Mouse (Mus musculus): ENCODE data around the gene Spata3. TPM values are rescaled to one million over a fixed set of nuclear protein-coding genes. Genes with fewer than 3 reads are reported as not detected.
A peak's percentile ranks its signal among the peaks of the same experiment; 100 is the strongest.
"Not testable (repeated sequence)": the region's sequence is repeated elsewhere in the genome, so short reads cannot be mapped to it uniquely, and the experiment has no call there.

Spata3 gene
- polyA plus RNA-seq, 1 experiment from 2014 or later: 1.0 TPM

DNA sequence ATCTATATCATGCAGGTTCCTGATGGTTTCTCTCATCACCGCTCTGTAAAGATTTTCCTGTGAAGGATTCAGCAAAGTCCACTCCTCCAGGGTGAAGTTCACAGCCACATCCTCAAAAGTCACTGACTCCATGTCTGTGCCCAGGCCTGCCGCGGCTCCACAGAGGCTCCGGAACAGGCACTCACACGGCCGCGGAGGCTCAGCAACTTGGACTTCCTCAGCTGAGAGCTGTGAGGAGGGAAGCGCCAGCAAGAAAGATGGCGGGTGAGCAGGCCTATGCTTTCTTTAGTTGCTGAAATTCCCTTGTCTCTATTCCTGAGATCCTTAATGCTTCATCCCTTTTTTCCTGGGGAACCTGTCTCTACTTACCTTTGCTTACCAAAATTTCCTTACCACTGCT is 858 bp upstream of the Spata3 start:
- not testable (repeated sequence) for H3K4me3 ChIP-seq (replicated peaks; ENCODE audit: low read length); H3K27me3 ChIP-seq (replicated peaks; ENCODE audit: control insufficient read depth, insufficient read depth, low read length); H3K4me1 ChIP-seq (replicated peaks; ENCODE audit: control insufficient read depth, insufficient read depth, low read length); H3K4me2 ChIP-seq (ENCODE audit: low read length); H3K9ac ChIP-seq (replicated peaks; ENCODE audit: low read depth, low read length); H3K27ac ChIP-seq (ENCODE audit: low read length); H3K36me3 ChIP-seq (ENCODE audit: control insufficient read depth, insufficient read depth); H3K9me3 ChIP-seq (ENCODE audit: control insufficient read depth, low read length)
- WGBS: 95% methylated on average over 9 of the region's 9 CpGs
- ATAC-seq: peak; percentile 45; the same call in 1 of the 2 replicates

DNA sequence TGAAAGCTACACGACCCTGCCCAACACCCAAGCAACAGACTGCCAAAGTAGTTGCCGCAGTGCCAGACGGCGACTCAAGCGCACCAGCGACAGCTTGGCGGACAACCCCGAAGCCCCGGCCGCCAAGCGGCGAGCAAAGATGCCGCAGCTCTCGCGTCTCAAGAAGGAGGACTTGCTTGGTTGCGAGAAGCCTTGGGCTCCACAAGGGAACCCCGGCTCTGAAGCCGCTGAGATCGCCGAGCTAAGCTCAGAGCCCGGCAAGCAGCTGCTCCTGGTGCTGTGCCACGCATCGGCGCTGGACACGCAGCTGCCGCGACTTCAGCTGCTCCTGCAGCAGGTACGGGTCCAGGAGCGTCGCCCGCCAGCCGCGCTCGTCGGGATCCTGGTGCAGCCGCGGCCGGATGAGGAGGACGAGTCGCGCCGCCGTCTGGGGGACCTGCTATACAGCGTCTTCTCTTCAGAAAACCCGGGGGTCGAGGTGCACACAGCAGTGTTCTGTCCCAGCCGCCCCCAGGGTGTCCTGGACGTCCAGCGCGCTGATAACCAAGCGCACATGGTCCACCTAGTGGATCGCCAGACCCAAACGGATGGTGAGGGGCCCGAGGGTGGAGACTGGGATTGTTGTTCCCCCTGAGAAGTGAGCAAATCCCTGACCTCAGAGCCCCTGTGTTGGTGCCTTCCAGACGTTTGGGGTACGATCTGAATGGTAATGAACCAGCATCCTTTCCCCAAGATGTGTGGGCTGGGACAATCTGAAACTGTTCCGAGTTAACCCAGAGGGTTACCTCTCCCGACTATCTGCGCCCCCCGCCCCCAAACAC is 1.8 kb downstream of the Spata3 start:
- peak; percentile 88 for ATAC-seq

DNA sequence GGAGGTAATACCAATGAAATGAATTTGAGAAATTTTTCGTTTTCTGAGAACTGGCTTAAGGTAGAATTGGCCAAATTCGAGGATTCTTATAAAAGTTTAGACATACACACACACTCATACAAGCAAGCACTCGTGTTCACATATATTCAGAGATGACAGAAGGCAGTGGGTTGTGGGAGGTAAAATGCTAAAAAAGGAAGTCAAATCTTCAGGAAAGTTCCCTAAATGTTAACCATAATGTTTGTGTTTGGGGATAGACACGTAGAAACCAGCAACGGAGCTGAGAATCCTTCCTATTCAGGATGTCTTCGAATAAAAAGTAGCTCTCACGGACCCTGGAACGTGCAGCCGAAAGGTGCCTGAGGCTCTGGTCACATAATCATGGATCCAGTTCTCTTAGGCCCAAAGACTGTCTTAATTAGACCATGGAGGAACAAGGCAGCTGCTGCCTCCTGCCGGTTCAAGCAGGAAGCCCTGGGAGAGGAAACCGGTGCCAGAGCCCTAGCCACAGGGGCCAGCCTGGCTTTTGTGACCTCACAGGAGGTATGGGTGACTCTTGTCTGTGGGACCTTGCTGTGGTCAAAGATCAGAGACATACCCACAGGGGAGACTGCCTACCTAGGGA is 4.9 kb downstream of the Spata3 start:
- no peak overlapping the region for H3K4me3 ChIP-seq (replicated peaks; ENCODE audit: low read length)
- no peak overlapping the region for H3K9ac ChIP-seq (replicated peaks; ENCODE audit: low read depth, low read length)
- no peak for ATAC-seq
- no peaks in the 10 kb centered on the region; the same call in 1 of the 2 replicates for H3K27me3 ChIP-seq (replicated peaks; ENCODE audit: control insufficient read depth, insufficient read depth, low read length)
- no peak overlapping the region for H3K4me2 ChIP-seq (ENCODE audit: low read length)
- no peaks in the 10 kb centered on the region for H3K36me3 ChIP-seq (ENCODE audit: control insufficient read depth, insufficient read depth)
- H3K27ac ChIP-seq (ENCODE audit: low read length): no peak overlapping the region
- WGBS: 67% methylated on average over 11 of the region's 11 CpGs
- peaks cover 7% of the 10 kb centered on the region; the same call in 1 of the 2 replicates for H3K4me1 ChIP-seq (replicated peaks; ENCODE audit: control insufficient read depth, insufficient read depth, low read length)
- H3K9me3 ChIP-seq (ENCODE audit: control insufficient read depth, low read length): no peaks in the 10 kb centered on the region

More for the DNA sequence above, 1.8 kb downstream of the Spata3 start:
- H3K36me3 ChIP-seq (ENCODE audit: control insufficient read depth, insufficient read depth): no peaks in the 10 kb centered on the region
- H3K27me3 ChIP-seq (replicated peaks; ENCODE audit: control insufficient read depth, insufficient read depth, low read length): no peaks in the 10 kb centered on the region; the same call in 1 of the 2 replicates
- peak overlapping the region; percentile 88 for H3K4me2 ChIP-seq (ENCODE audit: low read length)
- H3K4me3 ChIP-seq (replicated peaks; ENCODE audit: low read length): peak overlapping the region; percentile 50
- no peak overlapping the region for H3K27ac ChIP-seq (ENCODE audit: low read length)
- no peaks in the 10 kb centered on the region for H3K9me3 ChIP-seq (ENCODE audit: control insufficient read depth, low read length)
- peak overlapping the region; percentile 65 for H3K9ac ChIP-seq (replicated peaks; ENCODE audit: low read depth, low read length)
- 2% methylated on average over 60 of the region's 60 CpGs for WGBS
- peaks cover 7% of the 10 kb centered on the region; the same call in 1 of the 2 replicates for H3K4me1 ChIP-seq (replicated peaks; ENCODE audit: control insufficient read depth, insufficient read depth, low read length)

DNA sequence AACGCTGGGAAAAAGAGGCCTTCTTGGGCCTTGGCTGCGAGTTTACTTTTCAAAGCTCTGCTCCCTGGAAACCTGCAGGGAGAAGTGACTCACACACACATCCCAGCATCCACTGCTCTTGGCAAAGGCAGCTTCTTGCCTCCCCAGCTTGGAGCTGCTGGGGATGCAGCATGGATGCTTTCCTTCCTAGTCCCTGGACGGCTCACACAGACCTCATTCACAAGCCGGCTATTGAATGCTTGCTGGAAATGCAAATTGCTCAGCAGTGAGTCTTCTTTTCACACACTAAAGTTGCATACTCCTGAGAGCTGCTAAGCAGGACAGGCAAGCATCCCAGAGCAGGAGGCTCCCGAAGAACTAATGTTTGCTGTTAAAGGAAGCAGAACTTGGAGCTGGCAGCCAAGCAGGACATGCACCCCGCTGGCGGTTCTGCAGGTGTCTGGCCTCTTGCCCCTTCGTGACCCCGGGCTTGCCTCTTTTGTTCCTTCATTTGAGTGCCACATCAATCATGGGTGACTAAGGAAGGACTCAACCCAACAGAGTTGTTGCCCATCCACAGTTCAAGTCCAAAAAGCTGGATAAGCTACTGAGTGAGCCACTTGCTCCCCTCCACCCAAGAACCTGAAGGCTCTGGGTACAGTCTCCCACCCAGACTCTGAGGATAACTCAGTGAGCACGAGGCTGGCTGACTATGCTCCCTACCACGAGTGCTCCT is 15.8 kb downstream of the Spata3 start:
- no peaks in the 10 kb centered on the region for H3K36me3 ChIP-seq (ENCODE audit: control insufficient read depth, insufficient read depth)
- no peak overlapping the region for H3K9ac ChIP-seq (replicated peaks; ENCODE audit: low read depth, low read length)
- peak; percentile 95 for ATAC-seq
- H3K27ac ChIP-seq (ENCODE audit: low read length): peak overlapping the region; percentile 76
- WGBS: 8% methylated on average over 11 of the region's 11 CpGs
- no peaks in the 10 kb centered on the region for H3K27me3 ChIP-seq (replicated peaks; ENCODE audit: control insufficient read depth, insufficient read depth, low read length)
- no peak overlapping the region for H3K4me3 ChIP-seq (replicated peaks; ENCODE audit: low read length)
- H3K9me3 ChIP-seq (ENCODE audit: control insufficient read depth, low read length): no peaks in the 10 kb centered on the region
- no peak overlapping the region for H3K4me2 ChIP-seq (ENCODE audit: low read length)
- H3K4me1 ChIP-seq (replicated peaks; ENCODE audit: control insufficient read depth, insufficient read depth, low read length): peaks cover 8% of the 10 kb centered on the region

DNA sequence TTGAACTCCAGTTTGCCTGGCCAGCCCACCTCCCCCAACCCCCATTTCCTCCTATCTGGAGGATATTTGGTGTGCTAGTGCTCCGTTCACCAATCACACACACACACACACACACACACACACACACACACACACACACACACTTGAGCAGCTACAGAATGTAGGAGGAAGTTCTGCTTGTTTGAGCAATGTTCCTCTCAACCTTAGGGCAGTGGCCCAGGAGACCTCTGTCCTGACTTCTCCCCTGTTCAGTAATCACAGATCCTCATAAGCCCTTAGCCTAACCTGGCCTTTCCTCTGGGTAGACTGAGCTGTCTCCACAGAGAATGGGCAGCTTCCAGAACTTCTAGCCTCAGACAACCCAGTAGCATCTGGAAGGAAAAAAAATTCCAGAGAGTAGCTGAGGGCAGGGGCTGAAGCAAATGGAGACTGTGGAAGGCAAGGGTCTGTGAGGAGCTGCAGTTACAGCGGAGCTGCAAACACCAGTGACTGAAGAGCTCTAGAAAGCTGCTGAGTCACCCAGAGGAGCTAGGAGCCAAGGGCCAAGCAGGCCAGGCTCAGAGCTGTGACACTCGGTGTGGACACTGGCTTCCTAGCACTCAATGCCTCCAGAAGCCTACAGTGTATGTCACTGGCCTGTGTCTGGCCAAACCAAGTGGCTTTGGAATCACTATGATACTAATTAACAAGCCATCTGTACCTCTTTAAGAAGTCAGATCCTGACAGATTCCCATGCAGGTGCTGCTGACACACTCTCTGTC is 21.8 kb downstream of the Spata3 start:
- no peaks in the 10 kb centered on the region for H3K27me3 ChIP-seq (replicated peaks; ENCODE audit: control insufficient read depth, insufficient read depth, low read length)

DNA sequence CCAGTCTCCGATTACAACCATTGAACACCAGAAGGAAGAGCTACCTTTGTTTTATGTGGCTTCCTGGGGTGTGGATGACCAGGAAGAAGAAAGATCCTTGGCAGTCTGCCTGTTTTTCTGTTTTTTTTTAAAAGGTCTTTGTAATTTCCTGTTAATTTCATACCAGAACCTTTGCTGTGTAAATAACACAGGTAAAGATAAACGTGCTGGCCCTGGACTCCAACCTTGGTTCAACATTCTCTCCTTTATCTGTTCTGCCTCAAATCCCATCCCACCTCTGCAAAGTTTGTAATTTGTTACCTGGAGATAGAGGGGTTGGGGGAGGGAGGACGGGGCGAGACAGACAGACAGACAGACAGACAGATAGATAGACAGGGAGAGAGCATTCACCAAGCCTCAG is 23.5 kb downstream of the Spata3 start:
- Histone ChIP-seq H3K4me2 (ENCODE audit: low read length) (no peak overlapping the region), H3K36me3 (ENCODE audit: control insufficient read depth, insufficient read depth) (no peaks in the 10 kb centered on the region), H3K9ac (replicated peaks; ENCODE audit: low read depth, low read length) (no peak overlapping the region), H3K4me1 (replicated peaks; ENCODE audit: control insufficient read depth, insufficient read depth, low read length) (no peaks in the 10 kb centered on the region), H3K27ac (ENCODE audit: low read length) (no peak overlapping the region), H3K27me3 (replicated peaks; ENCODE audit: control insufficient read depth, insufficient read depth, low read length) (peaks cover 9% of the 10 kb centered on the region), H3K4me3 (replicated peaks; ENCODE audit: low read length) (no peak overlapping the region), H3K9me3 (ENCODE audit: control insufficient read depth, low read length) (peaks cover 4% of the 10 kb centered on the region; the same call in 1 of the 2 replicates)
- ATAC-seq: no peak
- 48% methylated on average over 4 of the region's 4 CpGs for WGBS

More for the DNA sequence above, 21.8 kb downstream of the Spata3 start:
- H3K27ac ChIP-seq (ENCODE audit: low read length): no peak overlapping the region
- no peak overlapping the region for H3K4me2 ChIP-seq (ENCODE audit: low read length)
- H3K36me3 ChIP-seq (ENCODE audit: control insufficient read depth, insufficient read depth): no peaks in the 10 kb centered on the region
- no peak overlapping the region for H3K4me3 ChIP-seq (replicated peaks; ENCODE audit: low read length)
- ATAC-seq: no peak
- H3K4me1 ChIP-seq (replicated peaks; ENCODE audit: control insufficient read depth, insufficient read depth, low read length): no peaks in the 10 kb centered on the region
- H3K9me3 ChIP-seq (ENCODE audit: control insufficient read depth, low read length): peaks cover 4% of the 10 kb centered on the region; the same call in 1 of the 2 replicates
- H3K9ac ChIP-seq (replicated peaks; ENCODE audit: low read depth, low read length): no peak overlapping the region
- WGBS: 83% methylated on average over 3 of the region's 3 CpGs

DNA sequence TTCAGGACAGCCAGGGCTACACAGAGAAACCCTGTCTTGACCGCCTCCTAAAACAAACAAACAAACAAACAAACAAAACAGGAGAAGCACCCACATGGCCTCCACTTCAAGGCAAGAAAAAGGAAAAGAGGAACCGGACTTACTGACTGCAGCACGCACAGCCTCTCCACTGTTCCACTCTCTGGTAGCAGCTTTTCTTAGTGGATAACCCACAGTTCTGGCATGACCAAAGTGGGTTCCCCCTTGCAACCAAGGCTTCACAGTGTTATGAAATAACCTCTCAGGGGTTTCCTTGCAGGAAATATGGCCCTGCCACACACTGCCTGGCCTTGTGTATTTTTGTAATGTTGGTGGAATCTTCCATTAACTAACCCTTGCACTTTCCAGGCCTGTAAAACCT is 24.2 kb downstream of the Spata3 start:
- H3K27me3 ChIP-seq (replicated peaks; ENCODE audit: control insufficient read depth, insufficient read depth, low read length): peaks cover 11% of the 10 kb centered on the region
- H3K9me3 ChIP-seq (ENCODE audit: control insufficient read depth, low read length): peaks cover 4% of the 10 kb centered on the region; the same call in 1 of the 2 replicates
- peaks cover 3% of the 10 kb centered on the region for H3K4me1 ChIP-seq (replicated peaks; ENCODE audit: control insufficient read depth, insufficient read depth, low read length)
- H3K27ac ChIP-seq (ENCODE audit: low read length): no peak overlapping the region
- ATAC-seq: no peak
- no peak overlapping the region for H3K4me3 ChIP-seq (replicated peaks; ENCODE audit: low read length)
- H3K9ac ChIP-seq (replicated peaks; ENCODE audit: low read depth, low read length): no peak overlapping the region
- no peak overlapping the region for H3K4me2 ChIP-seq (ENCODE audit: low read length)
- WGBS: 95% methylated on average over 3 of the region's 3 CpGs
- no peaks in the 10 kb centered on the region for H3K36me3 ChIP-seq (ENCODE audit: control insufficient read depth, insufficient read depth)

DNA sequence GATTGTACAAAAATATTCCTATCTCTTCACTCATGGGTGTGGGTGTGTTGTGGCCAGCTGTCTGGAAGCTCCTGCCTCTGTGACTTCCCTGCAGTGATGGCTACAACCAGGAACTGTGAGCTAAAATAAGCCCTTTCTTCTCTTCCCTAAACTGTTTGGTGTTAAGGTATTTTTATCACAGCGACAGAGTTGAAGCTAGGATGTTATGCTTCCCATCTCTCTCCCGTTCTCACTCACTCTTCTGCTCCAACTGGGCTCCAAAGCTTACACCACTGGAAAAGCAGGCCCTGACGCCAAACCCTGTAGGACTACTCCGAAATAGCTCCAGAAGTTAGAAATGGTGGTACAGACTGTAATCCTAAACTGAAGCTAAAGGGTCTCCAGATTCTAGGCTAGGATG is 28.4 kb downstream of the Spata3 start:
- ATAC-seq: no peak
- no peak overlapping the region for H3K4me3 ChIP-seq (replicated peaks; ENCODE audit: low read length)

More for the DNA sequence above, 28.4 kb downstream of the Spata3 start:
- H3K27ac ChIP-seq (ENCODE audit: low read length): no peak overlapping the region
- 58% methylated on average over 4 of the region's 4 CpGs for WGBS
- peaks cover 18% of the 10 kb centered on the region for H3K27me3 ChIP-seq (replicated peaks; ENCODE audit: control insufficient read depth, insufficient read depth, low read length)
- no peak overlapping the region for H3K9ac ChIP-seq (replicated peaks; ENCODE audit: low read depth, low read length)
- no peaks in the 10 kb centered on the region for H3K36me3 ChIP-seq (ENCODE audit: control insufficient read depth, insufficient read depth)
- H3K9me3 ChIP-seq (ENCODE audit: control insufficient read depth, low read length): peaks cover 4% of the 10 kb centered on the region; the same call in 1 of the 2 replicates
- H3K4me1 ChIP-seq (replicated peaks; ENCODE audit: control insufficient read depth, insufficient read depth, low read length): peaks cover 15% of the 10 kb centered on the region
- H3K4me2 ChIP-seq (ENCODE audit: low read length): no peak overlapping the region
